Mouse (Mus musculus) stomach, embryonic 15.5 days (tissue): ENCODE results near the gene 1700028P14Rik. TPM values are rescaled to one million over a fixed set of nuclear protein-coding genes. Genes with fewer than 3 reads are reported as not detected.
"Not testable (repeated sequence)": the region's sequence is repeated elsewhere in the genome, so short reads cannot be mapped to it uniquely, and the experiment has no call there.

Experiments used
- ATAC-seq: fragments of 200-750 bp; cut with Nextera tagmentation; 2 replicates; pipeline ENCODE4 v1.8.0; 2017; ENCODE audit warnings: low read depth, moderate number of reproducible peaks, moderate TSS enrichment; ENCODE audit not compliant: insufficient read depth, low FRiP score
- H3K27ac ChIP-seq: fragments of 300-500 bp; sonication (generic); 2 replicates; pipeline ENCODE4 v1.5.1; 2015; ENCODE audit warnings: mild to moderate bottlenecking, inconsistent platforms
- H3K27me3 ChIP-seq: fragments of 300-500 bp; sonication (generic); replicated peaks from 2 replicates; pipeline ENCODE4 v1.6.1; 2015; ENCODE audit warnings: inconsistent platforms
- H3K36me3 ChIP-seq: fragments of 300-500 bp; sonication (generic); 2 replicates; pipeline ENCODE4 v1.6.1; 2015; ENCODE audit warnings: inconsistent platforms
- H3K4me1 ChIP-seq: fragments of 300-500 bp; sonication (generic); 2 replicates; pipeline ENCODE4 v1.6.1; 2015; ENCODE audit warnings: inconsistent platforms
- H3K4me2 ChIP-seq: fragments of 300-500 bp; sonication (generic); 2 replicates; pipeline ENCODE4 v1.6.1; 2015; ENCODE audit warnings: mild to moderate bottlenecking, inconsistent platforms
- H3K4me3 ChIP-seq: fragments of 300-500 bp; sonication (generic); replicated peaks from 2 replicates; pipeline ENCODE4 v1.5.1; 2015; ENCODE audit warnings: inconsistent platforms
- H3K9ac ChIP-seq: fragments of 300-500 bp; sonication (generic); 2 replicates; pipeline ENCODE4 v1.6.1; 2015; ENCODE audit warnings: inconsistent platforms
- H3K9me3 ChIP-seq: fragments of 300-500 bp; sonication (generic); 2 replicates; pipeline ENCODE4 v1.6.1; 2016; ENCODE audit warnings: inconsistent platforms
- whole genome bisulfite sequencing: fragments of 180-500 bp; shearing (Covaris S2); methylation state at CpG from one replicate; pipeline ENCODE4 v1.1.7; 2015; 5-methylcytosine and 5-hydroxymethylcytosine counted together
- polyA plus RNA-seq: library from polyadenylated mRNA; unstranded; fragments of >200 nt; fragmentation: Nextera tagmentation; extraction: Ambion mirVana; gene quantifications from 2 replicates; pipeline ENCODE4 v1.2.1, GENCODE M21; 2015

The 1700028P14Rik gene
- polyA plus RNA-seq: not detected in 2 replicates

DNA sequence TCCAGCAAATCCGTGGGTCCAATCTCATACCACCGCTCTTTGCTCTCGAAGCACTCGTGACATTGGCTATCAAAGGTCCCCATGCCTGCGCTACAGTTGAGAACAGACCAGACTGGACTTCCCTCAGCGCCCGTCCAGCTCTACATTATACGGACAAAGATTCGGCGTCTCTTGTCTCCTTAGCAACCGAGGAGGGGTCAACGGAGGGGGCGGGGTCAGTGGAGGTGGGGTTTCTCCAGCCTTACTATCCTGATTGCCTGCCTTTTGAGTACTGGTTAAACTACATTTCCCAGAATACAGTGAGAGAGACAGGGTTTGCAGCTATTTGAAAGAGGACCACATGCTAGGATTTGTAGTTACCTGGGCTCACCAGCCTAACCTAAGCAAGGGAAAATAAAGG, at the start of gene 1700028P14Rik:
Gene 1700028P14Rik (minus strand): TSS at position 169 of the 400 bp plus-strand sequence.
- Histone ChIP-seq H3K4me3 (peak within 1 kb of the TSS; percentile 16; the same call in 1 of the 2 replicates), H3K9ac (no peak within 1 kb of the TSS), H3K9me3 (no peaks in the 10 kb centered on the region), H3K36me3 (no peaks in the 10 kb centered on the region), H3K4me1 (no peaks in the 10 kb centered on the region), H3K4me2 (peak within 1 kb of the TSS; percentile 45), H3K27me3 (no peaks in the 10 kb centered on the region), H3K27ac (no peak within 1 kb of the TSS)
- ATAC-seq: peak; percentile 78; the same call in 1 of the 2 replicates
- 6% methylated on average over 13 of the region's 13 CpGs for WGBS

GRCm38 (mm10) chr19:23699131-23699530, 46.5 kb upstream of the 1700028P14Rik start:
- no peak overlapping the region for H3K4me2 ChIP-seq
- H3K9ac ChIP-seq: no peak overlapping the region
- no peak overlapping the region for H3K27ac ChIP-seq
- H3K9me3 ChIP-seq: no peaks in the 10 kb centered on the region
- no peak for ATAC-seq
- 0 out of 2 replicates have a peak, but pooled peaks cover 16% of the 10 kb centered on the region for H3K36me3 ChIP-seq
- H3K27me3 ChIP-seq: no peaks in the 10 kb centered on the region
- WGBS: 76% methylated on average over 4 of the region's 4 CpGs
- no peak overlapping the region for H3K4me3 ChIP-seq
- H3K4me1 ChIP-seq: no peaks in the 10 kb centered on the region

DNA sequence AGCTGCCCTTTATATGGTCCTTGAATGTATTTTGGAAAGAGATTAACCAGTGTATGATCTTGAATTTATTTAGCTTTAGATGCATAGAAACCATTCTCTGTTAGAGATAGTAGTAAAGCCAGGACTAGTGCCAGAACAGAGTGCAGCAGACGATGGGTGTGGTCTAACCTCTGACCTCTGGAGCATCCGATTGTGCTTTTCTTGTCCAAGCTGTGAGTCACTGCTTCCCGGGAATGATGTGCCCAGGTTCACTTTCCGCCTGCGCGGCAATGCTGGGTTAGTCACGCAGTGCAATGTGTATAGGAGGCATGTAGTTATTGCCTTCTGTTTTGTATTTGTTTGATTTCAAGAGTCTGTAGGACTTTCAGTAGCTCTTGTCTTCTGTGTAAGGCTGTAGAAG, 45.8 kb upstream of the 1700028P14Rik start:
- Histone ChIP-seq H3K4me1 (no peaks in the 10 kb centered on the region), H3K36me3 (0 out of 2 replicates have a peak, but pooled peaks cover 16% of the 10 kb centered on the region), H3K9ac (no peak overlapping the region), H3K4me3 (no peak overlapping the region), H3K4me2 (no peak overlapping the region), H3K27me3 (no peaks in the 10 kb centered on the region), H3K27ac (no peak overlapping the region), H3K9me3 (no peaks in the 10 kb centered on the region)
- no peak for ATAC-seq
- 77% methylated on average over 7 of the region's 7 CpGs for WGBS

- no peak for ATAC-seq
- Histone ChIP-seq H3K9me3 (no peaks in the 10 kb centered on the region), H3K4me3 (no peak overlapping the region), H3K4me1 (no peaks in the 10 kb centered on the region), H3K9ac (no peak overlapping the region), H3K27ac (no peak overlapping the region), H3K36me3 (0 out of 2 replicates have a peak, but pooled peaks cover 14% of the 10 kb centered on the region), H3K4me2 (no peak overlapping the region), H3K27me3 (no peaks in the 10 kb centered on the region)
- 71% methylated on average over 8 of the region's 8 CpGs for WGBS
These were observed 45.2 kb upstream of the 1700028P14Rik start for GRCm38 (mm10) chr19:23697861-23698260.

DNA sequence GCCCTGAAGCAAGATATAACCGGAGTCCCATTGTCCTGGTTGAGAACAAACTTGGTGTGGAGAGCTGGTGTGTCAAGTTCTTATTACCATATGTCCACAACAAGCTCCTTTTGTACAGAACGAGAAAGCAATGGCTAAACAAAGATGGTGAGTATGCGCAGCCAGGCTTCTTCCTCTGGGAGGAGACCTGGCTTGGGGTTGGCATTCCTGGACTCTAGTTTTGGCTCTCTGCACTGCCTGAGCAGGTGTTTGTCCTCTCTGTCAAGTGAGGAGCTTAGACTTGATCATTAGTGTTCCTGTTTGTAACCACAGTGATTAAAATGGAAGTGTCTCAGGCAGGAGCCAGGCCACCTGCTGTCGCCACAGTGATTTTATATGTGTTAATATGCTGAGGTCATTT, 41.7 kb upstream of the 1700028P14Rik start:
- Histone ChIP-seq H3K9ac (no peak overlapping the region), H3K4me3 (no peak overlapping the region), H3K9me3 (no peaks in the 10 kb centered on the region), H3K27me3 (no peaks in the 10 kb centered on the region), H3K27ac (no peak overlapping the region), H3K36me3 (0 out of 2 replicates have a peak, but pooled peaks cover 10% of the 10 kb centered on the region), H3K4me1 (no peaks in the 10 kb centered on the region), H3K4me2 (no peak overlapping the region)
- WGBS: 70% methylated on average over 4 of the region's 4 CpGs
- ATAC-seq: no peak

DNA sequence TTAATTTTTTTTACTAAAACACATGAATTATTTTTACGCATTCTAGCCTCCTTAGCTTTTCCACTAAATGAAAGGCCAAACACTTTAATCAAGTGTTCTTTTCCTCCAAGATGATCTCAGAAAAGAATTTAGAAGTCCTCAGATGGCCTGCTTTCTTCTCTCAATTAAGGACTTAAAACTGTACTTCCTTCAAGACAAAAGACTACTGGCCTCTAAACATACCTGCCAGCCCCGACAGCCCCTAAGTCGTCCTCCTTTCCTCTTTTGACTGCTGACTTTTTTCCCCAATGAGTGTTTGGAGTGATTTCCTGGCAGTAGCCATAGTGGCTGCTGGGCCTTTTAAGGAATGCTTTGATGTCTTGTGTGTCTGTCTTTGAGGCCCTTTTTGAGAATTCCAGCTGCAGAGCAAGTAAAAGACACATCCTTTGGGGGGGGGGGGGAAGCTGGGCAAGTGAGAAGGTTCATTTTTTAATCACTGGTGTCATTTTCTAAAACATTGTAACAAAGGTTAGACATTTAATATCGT, 35.9 kb upstream of the 1700028P14Rik start:
- H3K4me1 ChIP-seq: no peaks in the 10 kb centered on the region; the same call in 1 of the 2 replicates
- no peaks in the 10 kb centered on the region for H3K36me3 ChIP-seq
- peak overlapping the region; percentile 57 for H3K4me2 ChIP-seq
- ATAC-seq: no peak
- no peak overlapping the region for H3K27ac ChIP-seq
- H3K9ac ChIP-seq: no peak overlapping the region
- peak overlapping the region; percentile 24; the same call in 1 of the 2 replicates for H3K4me3 ChIP-seq
- H3K9me3 ChIP-seq: no peaks in the 10 kb centered on the region
- WGBS: 21% methylated on average over 4 of the region's 4 CpGs
- H3K27me3 ChIP-seq: no peaks in the 10 kb centered on the region

- Histone ChIP-seq H3K27me3 (no peaks in the 10 kb centered on the region), H3K4me3 (peak within 1 kb of the TSS; percentile 89), H3K4me1 (no peaks in the 10 kb centered on the region; the same call in 1 of the 2 replicates), H3K9me3 (no peaks in the 10 kb centered on the region), H3K4me2 (peak within 1 kb of the TSS; percentile 75), H3K36me3 (no peaks in the 10 kb centered on the region), H3K27ac (peak within 1 kb of the TSS; percentile 92), H3K9ac (peak within 1 kb of the TSS; percentile 86)
- under 1% methylated on average over 91 of the region's 93 CpGs for WGBS
- peak; percentile 94 for ATAC-seq
These were observed 34.8 kb upstream of the 1700028P14Rik start, which contains the start of gene Ptar1 for GRCm38 (mm10) chr19:23687296-23688021. Gene Ptar1, plus strand, starts transcription at chr19:23687429.

DNA sequence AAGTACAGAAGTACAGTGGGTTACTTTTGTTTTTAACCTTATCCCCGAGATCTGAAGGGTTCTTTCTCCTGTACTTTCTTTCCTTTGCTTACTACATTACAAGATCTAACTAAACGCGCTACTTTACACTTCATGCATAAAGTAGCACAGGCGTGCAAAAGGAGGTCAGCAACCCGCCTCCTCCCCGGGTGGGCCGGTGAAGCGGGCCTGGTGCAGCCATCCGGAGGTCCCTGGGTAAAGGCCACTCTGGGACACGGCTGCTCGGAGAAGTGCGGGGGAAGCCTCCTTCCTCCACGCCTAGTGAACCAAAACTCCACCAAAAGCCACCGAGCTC, 34.3 kb upstream of the 1700028P14Rik start:
- WGBS: under 1% methylated on average over 14 of the region's 14 CpGs
- peak overlapping the region; percentile 61; the same call in 1 of the 2 replicates for H3K9ac ChIP-seq
- peak overlapping the region; percentile 75 for H3K4me2 ChIP-seq
- no peaks in the 10 kb centered on the region for H3K9me3 ChIP-seq
- peak overlapping the region; percentile 89 for H3K4me3 ChIP-seq
- peak overlapping the region; percentile 92 for H3K27ac ChIP-seq
- no peaks in the 10 kb centered on the region for H3K36me3 ChIP-seq
- ATAC-seq: no peak
- H3K27me3 ChIP-seq: no peaks in the 10 kb centered on the region
- H3K4me1 ChIP-seq: no peaks in the 10 kb centered on the region; the same call in 1 of the 2 replicates

DNA sequence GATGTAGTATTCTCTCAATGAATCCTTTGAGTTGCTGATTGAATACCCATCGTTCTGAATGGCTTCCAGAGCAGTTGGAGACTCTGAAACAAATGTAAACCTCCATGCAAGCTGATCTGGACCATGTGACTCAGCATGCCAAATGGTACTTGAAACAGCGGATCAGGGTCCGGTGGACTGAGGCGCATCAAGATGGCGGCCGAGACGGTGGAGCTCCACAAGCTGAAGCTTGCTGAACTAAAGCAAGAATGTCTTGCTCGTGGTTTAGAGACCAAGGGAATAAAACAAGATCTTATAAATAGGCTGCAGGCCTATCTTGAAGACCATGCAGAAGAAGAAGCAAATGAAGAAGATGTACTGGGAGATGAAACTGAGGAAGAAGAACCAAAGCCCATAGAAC, 23.0 kb upstream of the 1700028P14Rik start:
- ATAC-seq, H3K27me3 ChIP-seq, H3K4me1 ChIP-seq, H3K4me2 ChIP-seq, H3K9me3 ChIP-seq, H3K36me3 ChIP-seq, H3K9ac ChIP-seq, H3K27ac ChIP-seq, H3K4me3 ChIP-seq: not testable (repeated sequence)
- 91% methylated on average over 8 of the region's 8 CpGs for WGBS

- H3K27ac ChIP-seq: no peak overlapping the region
- H3K9ac ChIP-seq: no peak overlapping the region
- ATAC-seq: no peak
- WGBS: 62% methylated on average over 2 of the region's 2 CpGs
- H3K27me3 ChIP-seq: no peaks in the 10 kb centered on the region
- no peaks in the 10 kb centered on the region for H3K36me3 ChIP-seq
- H3K4me3 ChIP-seq: no peak overlapping the region
- H3K9me3 ChIP-seq: no peaks in the 10 kb centered on the region
- no peak overlapping the region for H3K4me2 ChIP-seq
- no peaks in the 10 kb centered on the region for H3K4me1 ChIP-seq
These were observed 20.4 kb upstream of the 1700028P14Rik start for GRCm38 (mm10) chr19:23673021-23673420.

GRCm38 (mm10) chr19:23668142-23668655, 15.6 kb upstream of the 1700028P14Rik start:
- H3K9me3 ChIP-seq: no peaks in the 10 kb centered on the region
- 72% methylated on average over 6 of the region's 6 CpGs for WGBS

GRCm38 (mm10) chr19:23664083-23664482, 11.5 kb upstream of the 1700028P14Rik start:
- H3K27me3 ChIP-seq: no peaks in the 10 kb centered on the region
- H3K4me2 ChIP-seq: no peak overlapping the region
- no peaks in the 10 kb centered on the region for H3K9me3 ChIP-seq
- H3K4me1 ChIP-seq: no peaks in the 10 kb centered on the region
- ATAC-seq: no peak
- H3K4me3 ChIP-seq: no peak overlapping the region
- no peak overlapping the region for H3K9ac ChIP-seq
- H3K27ac ChIP-seq: no peak overlapping the region
- no peaks in the 10 kb centered on the region for H3K36me3 ChIP-seq
- WGBS: 83% methylated on average over 7 of the region's 7 CpGs

More at GRCm38 (mm10) chr19:23668142-23668655, 15.6 kb upstream of the 1700028P14Rik start:
- H3K27me3 ChIP-seq: no peaks in the 10 kb centered on the region
- ATAC-seq: no peak
- H3K9ac ChIP-seq: no peak overlapping the region
- no peak overlapping the region for H3K4me3 ChIP-seq
- H3K4me1 ChIP-seq: no peaks in the 10 kb centered on the region
- no peak overlapping the region for H3K4me2 ChIP-seq
- H3K36me3 ChIP-seq: no peaks in the 10 kb centered on the region
- H3K27ac ChIP-seq: no peak overlapping the region
